Mouse (Mus musculus) left cerebral cortex, adult 2 months (tissue): ENCODE measurements at regions not wholly inside any gene's neighbourhood (a gene's known extent, or its start where the extent isn't known, plus 50 kb on each side); places are given as distances from the start of the nearest gene placed in this dataset.

Source experiments
- DNase-seq, 2 experiments: peaks; one replicate each; pipeline ENCODE4 v3.0.0; 2021 to 2022; ENCODE audit warnings: low spot score in 2 of 2, mixed read lengths in 1 of 2; ENCODE audit errors: extremely low spot score in 1 of 2
- H3K27ac ChIP-seq: fragments of 200-600 bp; 2 replicates; pipeline ENCODE4 v1.8.1; 2022
- H3K4me3 ChIP-seq: fragments of 200-600 bp; 2 replicates; pipeline ENCODE4 v1.8.1; 2022
- CTCF ChIP-seq: fragments of 200-600 bp; IDR thresholded peaks from 2 replicates; pipeline ENCODE4 v1.8.1; 2022; ENCODE audit warnings: antibody characterized with exemption, mild to moderate bottlenecking, moderate library complexity
- intact Hi-C: fragments of 180-260 bp; cut with DNase I; formaldehyde crosslinking; loops from one replicate; pipeline ENCODE4 v1.15.1; 2025

DNA sequence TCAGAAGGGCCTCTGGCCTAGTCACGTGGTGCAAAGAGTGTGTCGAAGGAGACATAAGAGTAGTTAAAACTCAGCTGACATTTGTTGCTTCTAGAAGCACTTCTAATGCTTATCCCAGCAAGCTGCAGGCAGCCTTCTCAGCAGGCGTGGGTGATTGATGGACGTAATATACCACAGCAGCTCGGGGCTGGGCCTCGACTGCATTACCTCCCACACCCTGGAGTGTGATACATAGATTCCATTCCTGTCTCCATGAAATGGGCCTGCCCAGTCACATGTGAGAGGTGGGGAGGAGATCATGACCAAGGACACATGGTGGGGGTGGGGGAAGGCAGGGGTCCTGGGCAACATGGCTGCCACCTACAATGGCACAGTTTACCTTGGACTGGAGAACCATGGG lies 121.3 kb downstream of the Fam43a start:
- intact Hi-C loops, result no loop called here
- H3K27ac ChIP-seq, result no peak overlapping the region
- no peak overlapping the region for H3K4me3 ChIP-seq
- DNase-seq, result no peak
- no peak for TF ChIP-seq CTCF

DNA sequence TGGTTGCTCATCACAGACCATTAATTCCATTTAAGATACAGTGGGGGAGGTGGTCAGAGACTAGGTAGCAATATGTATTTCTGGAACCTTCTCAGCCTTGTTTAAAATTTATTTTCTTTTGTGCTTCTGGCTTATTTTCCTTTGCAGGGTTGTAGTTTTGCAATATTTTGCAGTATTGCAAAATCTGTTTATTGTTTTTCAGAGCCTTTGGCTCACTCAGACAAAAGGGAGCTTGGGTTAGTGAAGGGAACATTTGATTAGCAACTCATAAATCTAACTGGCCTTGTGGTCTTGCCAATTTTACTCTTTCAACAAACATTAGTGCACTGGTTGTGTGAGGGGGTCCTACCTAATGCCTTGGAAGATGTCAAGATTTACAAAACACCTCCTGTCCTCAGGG lies 121.7 kb downstream of the Fam43a start:
- Histone ChIP-seq H3K4me3 (no peak overlapping the region), H3K27ac (no peak overlapping the region)
- DNase-seq, result no peak
- no peak for TF ChIP-seq CTCF
- intact Hi-C loops, result no loop called here

DNA sequence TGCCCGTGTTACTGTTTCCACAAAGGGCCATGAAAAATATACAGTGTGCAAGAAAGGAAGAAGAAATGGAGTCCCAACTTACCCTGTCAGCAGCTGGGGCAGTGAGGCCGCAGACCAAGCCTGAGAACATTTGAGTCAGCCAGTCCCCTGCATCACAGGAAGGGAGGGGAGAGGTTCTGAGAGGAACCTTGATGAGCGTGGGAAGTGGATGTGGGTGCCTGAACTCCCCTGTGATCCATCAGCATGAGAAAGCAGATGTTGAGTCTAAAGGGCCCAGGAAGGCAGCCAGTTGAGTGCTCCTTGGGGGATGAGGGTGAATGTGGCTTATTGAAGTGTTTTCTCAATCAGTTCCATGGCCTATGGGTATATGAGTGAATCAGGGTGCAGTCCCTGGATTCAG lies 122.8 kb downstream of the Fam43a start:
- intact Hi-C loops, result no loop called here
- no peak overlapping the region for H3K4me3 ChIP-seq
- TF ChIP-seq CTCF, result no peak
- no peak overlapping the region for H3K27ac ChIP-seq
- no peak for DNase-seq

DNA sequence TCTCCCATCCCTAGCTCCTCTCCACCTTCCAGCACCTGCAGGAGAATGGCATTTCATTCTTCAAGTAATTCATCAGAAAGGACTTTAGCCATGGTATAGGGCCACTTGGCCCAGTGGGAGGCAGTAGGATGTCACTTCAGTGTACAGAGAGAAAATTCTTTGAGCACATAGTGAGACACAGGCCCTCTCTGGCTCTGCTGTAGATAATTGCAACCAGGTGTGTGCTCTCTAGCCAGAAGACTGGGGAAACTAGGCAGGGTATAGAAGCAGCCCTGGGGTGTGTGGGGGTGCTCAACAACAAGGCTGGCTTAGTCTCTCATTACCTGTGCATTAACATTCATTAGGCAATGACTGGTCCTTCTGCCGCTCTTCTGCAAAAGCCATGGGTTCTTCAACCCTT lies 125.1 kb downstream of the Fam43a start:
- intact Hi-C loops, result no loop called here
- DNase-seq, result no peak
- Histone ChIP-seq H3K27ac (no peak overlapping the region), H3K4me3 (no peak overlapping the region)
- TF ChIP-seq CTCF, result no peak

DNA sequence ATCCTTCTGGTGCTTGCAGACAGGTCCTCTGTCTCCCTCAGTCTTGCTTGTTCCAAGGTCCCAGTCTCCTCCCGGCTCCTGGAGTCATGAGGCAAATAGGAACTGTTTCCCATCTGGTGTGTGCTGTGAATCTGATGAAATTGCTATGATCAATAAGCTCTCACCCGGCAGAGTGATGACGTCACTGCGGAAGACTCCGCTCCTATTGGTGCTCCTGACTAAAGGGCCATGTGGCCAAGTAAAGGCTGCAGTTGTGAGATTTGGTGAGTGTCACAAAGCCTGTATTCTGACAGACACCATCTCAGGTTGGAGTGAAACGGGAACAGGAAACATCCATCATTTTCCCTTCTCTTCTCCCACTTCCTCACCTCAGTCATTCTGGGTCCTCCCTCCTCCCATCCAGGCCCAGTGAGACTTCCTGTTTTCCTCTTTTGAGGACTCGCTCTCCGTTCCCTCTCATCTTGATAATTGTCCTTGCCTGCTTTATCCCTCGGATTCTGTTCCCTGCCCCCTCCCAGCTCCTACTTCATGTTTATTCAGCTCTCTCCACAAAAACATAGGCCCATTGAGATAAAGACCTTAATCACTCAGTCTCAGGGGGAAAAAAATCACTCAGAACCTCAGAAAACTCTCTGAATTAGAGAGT lies 133.4 kb downstream of the Fam43a start:
- TF ChIP-seq CTCF, result no peak
- Histone ChIP-seq H3K4me3 (no peak overlapping the region), H3K27ac (no peak overlapping the region)
- DNase-seq, result no peak
- intact Hi-C loops, result no loop called here

DNA sequence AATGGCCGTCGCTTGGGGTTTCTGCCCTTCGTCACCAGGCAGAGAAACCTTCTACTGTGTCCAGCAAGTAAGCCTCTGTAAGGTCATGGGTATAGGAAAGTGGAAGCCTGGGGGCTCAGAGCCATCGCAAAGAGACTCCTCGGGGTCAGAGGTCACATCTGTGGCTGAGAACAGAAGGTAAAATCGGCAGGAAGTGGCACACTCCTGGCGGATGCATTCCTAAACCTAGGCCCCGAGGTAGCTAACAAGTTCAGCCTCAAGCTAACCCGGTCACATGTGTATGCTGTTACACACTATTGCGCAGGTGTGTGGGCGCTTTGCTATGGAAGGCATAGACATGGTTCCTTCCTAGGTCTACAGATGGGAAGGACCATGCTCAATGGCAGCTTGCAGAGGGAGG lies 134.0 kb downstream of the Fam43a start:
- H3K4me3 ChIP-seq, result no peak overlapping the region
- intact Hi-C loops, result no loop called here
- TF ChIP-seq CTCF, result no peak

DNA sequence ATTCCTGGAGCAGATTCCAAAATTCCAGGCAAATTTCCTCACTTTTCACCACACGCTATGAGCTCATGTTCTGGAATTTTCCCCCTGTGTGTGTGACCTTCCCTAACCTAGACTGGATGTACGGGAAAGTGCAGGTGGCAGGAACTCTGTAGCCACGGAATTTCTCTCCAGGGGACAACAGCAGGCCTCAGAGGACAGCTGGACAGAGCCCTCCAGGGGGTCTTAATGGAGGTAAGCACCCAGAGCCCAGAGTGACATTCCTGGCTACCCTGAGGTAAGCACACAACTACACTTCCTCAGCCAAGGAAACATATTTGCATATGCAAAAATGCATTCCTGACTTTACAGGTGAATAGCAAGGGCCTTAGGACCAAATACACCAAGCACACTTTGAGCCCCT lies 135.8 kb downstream of the Fam43a start:
- intact Hi-C loops, result no loop called here
- no peak for DNase-seq
- no peak overlapping the region for H3K27ac ChIP-seq
- no peak overlapping the region for H3K4me3 ChIP-seq
- TF ChIP-seq CTCF, result no peak

More for the DNA sequence above, 134.0 kb downstream of the Fam43a start:
- DNase-seq, result no peak
- no peak overlapping the region for H3K27ac ChIP-seq

DNA sequence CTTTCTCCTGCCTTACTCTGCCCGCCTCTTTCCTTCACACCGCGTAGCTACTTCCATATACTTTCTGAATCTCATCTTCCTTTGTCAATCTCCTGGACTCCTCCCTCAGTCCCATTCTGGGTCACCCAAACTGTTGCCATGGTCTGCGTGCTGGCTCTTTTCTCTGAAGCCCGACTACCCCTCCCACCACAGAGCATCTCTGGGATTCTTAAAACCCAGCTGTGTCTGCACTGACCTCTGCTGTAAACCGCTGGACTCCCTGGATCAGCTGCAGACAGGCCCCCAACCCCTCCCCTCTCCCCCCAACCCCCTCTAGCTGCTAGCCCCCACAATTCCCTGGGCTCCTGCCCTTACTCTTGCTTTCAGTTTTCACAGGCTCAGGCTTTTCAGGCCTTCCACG lies 136.4 kb downstream of the Fam43a start:
- DNase-seq, result no peak
- Histone ChIP-seq H3K4me3 (no peak overlapping the region), H3K27ac (no peak overlapping the region)
- intact Hi-C loops, result no loop called here
- no peak for TF ChIP-seq CTCF

DNA sequence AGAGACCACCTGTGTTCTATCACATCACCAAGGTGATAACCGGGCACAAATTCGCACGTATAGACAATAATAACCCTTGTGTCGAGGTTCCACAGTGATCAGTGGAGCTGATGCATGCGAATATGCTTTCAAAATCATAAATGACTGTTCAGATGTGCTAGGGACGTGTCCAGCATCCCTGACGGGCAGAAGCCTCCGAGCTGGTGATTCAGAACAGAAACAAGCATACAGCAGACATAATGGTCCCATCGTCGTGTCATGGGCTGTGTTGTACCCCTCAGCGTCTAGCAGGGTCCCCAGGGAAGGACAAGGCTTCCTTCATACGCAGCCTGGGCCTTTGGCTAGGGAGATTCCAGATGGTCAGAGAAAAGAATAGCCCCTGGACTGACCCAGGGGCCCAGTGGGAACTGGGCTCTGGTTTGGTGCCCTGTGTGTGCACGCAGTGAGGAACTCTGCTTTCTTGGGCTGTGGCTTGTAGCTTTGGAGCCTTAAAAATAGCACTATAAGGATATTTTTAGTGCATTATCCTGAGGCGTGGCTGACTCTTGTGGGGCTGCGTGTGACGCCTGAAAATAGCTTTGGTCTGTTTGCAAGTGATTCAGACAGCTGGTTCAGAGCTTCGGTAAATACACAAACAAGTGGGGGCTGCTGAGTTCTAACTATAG lies 137.3 kb downstream of the Fam43a start:
- TF ChIP-seq CTCF, result no peak
- peak in 1 of 2 experiments; percentile 19 for DNase-seq
- H3K4me3 ChIP-seq, result no peak overlapping the region
- intact Hi-C loops, result no loop called here
- H3K27ac ChIP-seq, result no peak overlapping the region

DNA sequence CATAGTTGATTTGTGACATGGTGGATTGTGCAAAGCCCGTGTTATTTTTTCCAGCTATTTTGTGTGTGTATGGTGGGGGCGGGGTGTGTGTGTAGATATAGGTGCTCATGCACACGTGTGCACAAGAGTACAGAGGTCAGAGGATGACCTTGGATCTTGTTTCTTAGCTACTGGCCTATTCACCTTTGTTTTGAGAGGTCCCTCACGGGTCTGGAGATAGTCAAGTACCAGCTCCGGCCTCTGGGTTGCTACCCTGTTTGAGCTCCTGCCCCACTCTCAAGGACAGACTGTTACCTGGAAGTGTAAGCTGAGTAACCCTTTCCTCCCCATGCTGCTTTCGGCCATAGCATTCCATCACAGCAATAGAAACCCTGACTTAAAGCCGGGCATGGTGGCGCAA lies 138.0 kb downstream of the Fam43a start:
- no peak for TF ChIP-seq CTCF
- intact Hi-C loops, result no loop called here
- no peak for DNase-seq
- Histone ChIP-seq H3K4me3 (no peak overlapping the region), H3K27ac (no peak overlapping the region)

DNA sequence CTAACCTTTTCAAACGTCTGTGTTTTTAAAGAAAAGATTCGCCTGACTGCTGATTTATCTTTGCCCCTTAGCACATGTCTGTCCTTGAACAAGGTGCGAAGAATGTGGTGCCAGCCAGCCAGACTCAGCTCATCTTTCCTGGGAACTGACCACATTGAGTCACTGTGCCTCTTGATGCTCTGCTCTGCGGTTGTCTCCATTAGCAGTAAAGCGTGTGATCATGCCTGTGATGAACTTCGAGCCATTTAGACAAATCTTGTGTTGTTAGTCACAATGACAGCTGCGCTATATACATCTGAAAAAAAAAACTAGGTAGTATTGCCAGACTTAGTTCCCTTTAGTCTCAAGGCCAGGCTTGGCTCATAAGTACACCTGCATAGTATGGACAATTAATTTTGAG lies 140.1 kb downstream of the Fam43a start:
- no peak for DNase-seq
- intact Hi-C loops, result no loop called here
- TF ChIP-seq CTCF, result no peak
- Histone ChIP-seq H3K27ac (no peak overlapping the region), H3K4me3 (no peak overlapping the region)

DNA sequence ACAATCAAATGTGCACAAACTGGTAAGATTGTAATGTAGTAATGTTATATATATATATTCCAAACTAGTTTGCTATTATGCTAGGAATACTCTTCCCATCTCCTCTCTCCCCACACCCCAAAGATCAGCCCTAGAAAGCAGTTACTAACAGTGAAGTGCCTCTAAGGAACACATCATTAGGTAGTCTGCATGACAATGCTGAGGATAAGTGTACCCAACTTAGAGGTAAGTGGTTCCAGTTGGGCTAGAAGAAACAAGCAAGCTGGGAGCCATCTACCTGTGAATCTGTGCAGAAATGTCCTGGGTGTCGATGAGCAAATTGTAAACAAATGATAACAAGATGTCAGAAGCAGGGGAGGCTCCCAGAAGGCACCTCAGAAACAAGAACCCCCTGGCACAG lies 141.7 kb downstream of the Fam43a start:
- Histone ChIP-seq H3K4me3 (no peak overlapping the region), H3K27ac (no peak overlapping the region)
- intact Hi-C loops, result no loop called here
- no peak for TF ChIP-seq CTCF
- no peak for DNase-seq

DNA sequence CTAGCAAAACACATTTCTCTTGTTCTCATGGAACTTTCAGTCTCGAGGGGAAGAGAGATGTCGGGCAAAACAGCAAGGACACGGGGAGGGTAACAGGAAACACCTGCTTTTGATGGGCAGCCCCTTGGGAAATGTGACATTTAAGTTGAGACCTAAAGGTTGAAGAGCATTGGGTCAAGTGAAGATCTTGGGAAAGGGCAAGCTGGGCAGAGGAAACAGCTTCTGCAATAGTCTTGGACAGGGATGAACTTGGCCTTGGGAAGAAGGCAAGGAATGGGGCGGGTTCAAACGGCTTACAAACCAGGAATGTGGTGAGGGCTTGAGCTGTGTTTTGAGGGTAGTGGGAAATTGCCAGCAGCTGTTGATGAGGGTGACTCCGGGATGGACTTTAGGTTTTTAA lies 143.0 kb downstream of the Fam43a start:
- Histone ChIP-seq H3K4me3 (no peak overlapping the region), H3K27ac (no peak overlapping the region)
- TF ChIP-seq CTCF, result no peak
- DNase-seq, result no peak
- intact Hi-C loops, result no loop called here
